Mouse (Mus musculus): ENCODE measurements around the gene Ntpcr.

Ntpcr gene

DNA sequence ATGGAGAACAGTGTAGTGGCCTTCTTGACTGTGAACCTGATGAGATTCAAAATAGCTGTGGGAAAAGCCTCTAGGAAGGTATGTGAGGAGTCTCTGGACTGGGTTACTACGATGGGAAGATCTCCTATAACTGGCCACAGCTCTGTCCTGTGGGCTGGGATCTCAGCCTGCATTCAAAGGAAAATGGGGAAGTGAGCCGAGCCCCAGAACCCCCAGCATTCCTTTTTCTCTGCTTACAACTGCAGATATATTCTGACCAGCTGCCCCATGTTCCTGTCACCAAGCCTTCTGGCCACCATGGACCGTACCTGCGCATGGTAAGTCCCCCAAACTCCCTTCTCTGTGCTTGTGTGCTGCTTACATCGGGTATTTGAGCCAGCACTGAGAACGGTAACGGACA, at the start of gene Ntpcr:
Gene Ntpcr (plus strand): TSS at position 218 of the 400 bp plus-strand sequence.
- DNase-seq = no peak

GRCm38 (mm10) chr8:125680851-125681408, 48.8 kb upstream of the Ntpcr start:
- no peak for DNase-seq

GRCm38 (mm10) chr8:125685216-125685760, 44.5 kb upstream of the Ntpcr start:
- no peak for DNase-seq

DNA sequence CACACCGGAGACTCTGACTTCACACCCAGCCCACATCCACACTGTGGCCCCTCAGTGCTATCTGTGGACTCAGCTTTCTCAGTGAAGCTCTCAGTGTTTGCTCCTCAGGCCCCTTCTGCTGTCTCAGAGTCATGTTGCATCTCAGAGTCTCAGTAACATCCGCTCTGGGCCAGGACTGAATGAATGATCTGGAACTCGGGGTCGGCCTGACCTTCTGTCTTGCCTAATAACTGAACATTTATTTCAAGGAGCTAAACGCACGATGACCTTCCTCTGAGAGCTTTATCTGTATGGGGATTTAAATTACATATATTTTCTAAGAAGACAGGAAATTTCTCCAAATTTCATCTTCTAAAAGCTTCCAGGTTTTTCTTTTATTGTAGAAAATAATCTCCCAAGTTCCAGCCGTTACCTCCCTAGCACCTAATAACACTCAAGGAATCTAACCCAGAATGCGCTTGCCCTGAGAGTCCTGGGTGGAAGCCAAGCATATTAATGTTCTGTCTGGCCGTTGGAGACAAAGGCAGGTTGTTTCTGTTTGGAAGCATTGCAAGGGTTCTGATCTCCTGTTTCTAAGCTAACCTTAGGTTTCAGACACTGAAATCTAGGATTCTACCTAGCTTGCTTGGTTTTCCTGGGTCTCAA, 43.4 kb upstream of the Ntpcr start:
- DNase-seq = peak; percentile 53 to 58

DNA sequence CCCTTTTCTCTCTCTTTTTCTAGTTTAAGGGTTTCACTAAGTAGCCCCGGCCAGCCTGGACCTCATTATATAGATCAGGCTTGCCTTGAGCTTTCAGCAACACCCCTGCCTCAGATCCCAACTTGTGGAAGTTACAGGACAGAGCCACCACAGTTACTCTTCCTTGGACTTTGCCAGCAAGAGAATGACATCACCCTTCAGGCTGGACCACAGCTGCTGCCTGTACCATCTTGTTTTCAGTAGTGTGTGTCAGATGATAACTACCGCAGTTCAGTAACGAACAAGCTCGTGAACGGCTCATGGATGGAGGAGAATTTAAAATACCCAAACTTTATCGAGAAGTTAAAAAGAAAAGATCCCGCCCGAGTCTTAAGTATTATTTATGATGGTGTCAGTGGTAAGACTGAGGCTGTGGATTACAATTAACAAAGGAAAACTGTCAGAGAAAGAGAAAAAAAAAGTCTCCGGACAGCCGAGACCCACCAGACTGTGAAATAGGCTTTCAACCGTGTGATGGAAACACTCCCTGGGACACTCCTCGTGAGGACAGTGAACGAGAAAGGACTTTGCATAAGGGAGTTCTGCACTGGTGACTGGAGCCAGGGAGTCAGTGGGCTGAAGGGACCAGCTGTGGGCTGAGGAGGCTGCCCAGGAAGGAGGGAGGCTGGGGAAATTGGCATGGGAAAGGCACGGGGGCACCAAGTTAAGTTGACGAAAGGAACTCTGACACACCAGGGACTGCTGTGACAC, 39.4 kb upstream of the Ntpcr start:
- no peak for DNase-seq

DNA sequence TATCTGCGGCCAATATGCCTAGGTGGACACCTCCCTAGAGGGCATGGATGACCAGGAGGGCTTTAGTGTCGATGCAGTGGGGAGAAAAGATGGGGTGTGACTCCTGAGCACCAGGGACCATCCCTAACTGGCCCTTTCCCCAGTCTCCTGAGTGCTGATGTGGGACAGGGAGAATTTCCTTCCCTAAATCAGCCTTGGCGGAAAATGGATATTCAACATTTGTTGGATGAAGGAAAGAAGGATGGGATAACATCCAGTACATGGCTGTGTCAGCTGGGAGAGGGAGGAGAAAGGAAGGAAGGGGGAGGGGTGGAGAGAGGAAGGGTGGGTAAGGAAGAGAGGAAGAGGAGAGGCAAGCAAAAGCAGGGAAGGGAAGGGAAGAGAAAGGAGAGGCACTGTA, 38.8 kb upstream of the Ntpcr start:
- DNase-seq = no peak

- no peak for DNase-seq
Measured at GRCm38 (mm10) chr8:125692447-125692846, 37.3 kb upstream of the Ntpcr start.

DNA sequence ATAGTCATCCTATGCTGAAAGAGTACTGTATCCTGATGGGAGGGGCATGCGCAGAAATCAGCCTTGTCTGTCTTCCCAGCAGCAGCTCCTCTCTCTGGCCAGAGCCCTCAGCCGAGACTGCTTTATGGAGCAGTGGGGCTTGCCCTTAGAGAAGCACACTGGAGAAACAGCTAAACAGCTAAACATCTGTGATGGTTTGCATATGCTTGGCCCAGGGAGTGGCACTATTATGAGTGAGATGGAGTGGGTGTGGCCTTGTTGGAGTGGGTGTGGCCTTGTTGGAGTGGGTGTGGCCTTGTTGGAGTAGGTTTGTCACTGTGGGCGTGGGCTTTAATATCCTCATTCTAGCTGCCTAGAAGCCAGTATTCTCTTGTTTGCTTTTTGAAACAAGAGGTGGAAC, 36.6 kb upstream of the Ntpcr start:
- DNase-seq = no peak

GRCm38 (mm10) chr8:125695951-125696350, 33.8 kb upstream of the Ntpcr start:
- DNase-seq = no peak

- DNase-seq = no peak
Measured at GRCm38 (mm10) chr8:125699391-125700025, 30.3 kb upstream of the Ntpcr start.

DNA sequence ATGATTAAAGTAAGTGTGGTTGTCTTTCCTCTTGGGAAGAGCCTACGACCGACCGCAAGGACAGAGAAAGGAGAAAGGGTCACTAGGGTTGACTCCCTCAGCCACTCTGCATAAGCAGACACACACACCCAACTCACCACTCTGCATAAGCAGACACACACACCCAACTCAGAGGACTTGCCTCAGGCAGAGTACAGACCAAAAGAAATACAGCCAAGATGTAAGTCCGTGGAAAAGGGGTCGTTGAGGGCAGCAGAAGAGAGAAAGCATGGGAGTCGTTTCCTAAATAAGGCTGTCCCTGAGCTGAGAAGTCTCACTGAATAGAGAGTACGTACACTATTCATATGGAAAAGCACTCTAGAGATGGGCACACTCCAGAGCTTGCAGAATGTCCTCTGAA, 29.4 kb upstream of the Ntpcr start:
- DNase-seq = no peak

GRCm38 (mm10) chr8:125702868-125703473, 26.8 kb upstream of the Ntpcr start:
- DNase-seq = no peak

DNA sequence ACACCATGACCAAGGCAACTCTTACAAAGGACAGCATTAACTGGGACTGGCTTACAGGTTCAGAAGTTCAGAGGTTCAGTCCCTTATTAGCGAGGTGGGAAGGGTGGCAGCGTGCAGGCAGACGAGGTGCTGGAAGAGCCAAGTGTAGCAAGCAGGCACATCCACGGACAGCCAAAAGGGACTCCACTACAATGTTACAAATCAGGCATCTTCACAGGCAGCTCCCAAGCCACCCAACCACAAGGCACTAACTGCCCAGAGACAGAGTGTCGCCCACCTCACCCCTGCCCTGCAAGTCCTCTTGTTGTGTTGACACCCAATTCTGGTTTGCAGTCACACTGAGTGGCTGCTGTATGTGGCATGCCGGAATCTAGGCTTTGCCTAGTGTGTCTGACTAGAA, 25.3 kb upstream of the Ntpcr start:
- no peak for DNase-seq

- DNase-seq = no peak
Measured at GRCm38 (mm10) chr8:125705816-125706215, 23.9 kb upstream of the Ntpcr start.

DNA sequence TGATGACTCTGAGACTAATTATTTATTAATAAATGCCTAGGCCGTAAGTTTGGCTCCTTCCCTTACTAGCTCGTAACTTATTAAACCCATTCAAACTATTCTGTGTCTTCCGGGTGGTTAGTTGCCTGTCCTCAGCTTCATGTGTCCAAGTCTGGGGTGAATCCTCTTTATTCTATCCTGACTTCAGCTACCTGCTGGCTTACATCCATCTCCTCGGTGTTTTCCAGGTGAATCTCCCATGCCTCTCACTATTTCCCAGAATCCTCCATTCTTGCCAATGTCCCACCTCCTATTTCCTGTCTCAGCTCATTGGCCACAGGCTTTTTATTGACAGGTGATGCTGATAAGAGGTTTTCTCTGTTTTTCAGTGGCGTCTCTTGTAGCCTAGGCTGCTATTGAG, 20.6 kb upstream of the Ntpcr start:
- DNase-seq = peak; percentile 33 to 53

DNA sequence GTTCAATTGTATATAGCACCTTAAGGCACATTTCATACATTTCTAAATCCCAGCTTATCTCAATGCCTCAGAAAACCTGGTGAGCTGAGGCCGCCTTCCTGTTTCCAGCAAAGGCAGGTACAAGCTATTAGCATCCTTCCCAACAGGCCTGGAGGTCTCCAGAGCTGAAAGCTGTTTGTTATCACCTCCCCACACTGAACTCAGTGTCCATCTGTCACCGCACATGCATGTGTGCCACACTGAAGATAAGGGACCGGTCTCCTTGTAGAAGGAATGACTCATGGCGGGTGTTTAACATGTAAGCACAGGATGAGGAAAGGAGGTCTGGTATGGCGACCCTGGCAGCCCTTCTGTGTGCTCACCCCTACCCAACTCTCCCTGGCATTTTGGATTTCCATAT, 18.2 kb upstream of the Ntpcr start:
- DNase-seq = no peak

- DNase-seq = no peak
Measured at GRCm38 (mm10) chr8:125716211-125716610, 13.6 kb upstream of the Ntpcr start.

- peak; percentile 39 to 52 for DNase-seq
Measured at GRCm38 (mm10) chr8:125716613-125717012, 13.2 kb upstream of the Ntpcr start.

- no peak for DNase-seq
Measured at GRCm38 (mm10) chr8:125718914-125719313, 10.8 kb upstream of the Ntpcr start.

DNA sequence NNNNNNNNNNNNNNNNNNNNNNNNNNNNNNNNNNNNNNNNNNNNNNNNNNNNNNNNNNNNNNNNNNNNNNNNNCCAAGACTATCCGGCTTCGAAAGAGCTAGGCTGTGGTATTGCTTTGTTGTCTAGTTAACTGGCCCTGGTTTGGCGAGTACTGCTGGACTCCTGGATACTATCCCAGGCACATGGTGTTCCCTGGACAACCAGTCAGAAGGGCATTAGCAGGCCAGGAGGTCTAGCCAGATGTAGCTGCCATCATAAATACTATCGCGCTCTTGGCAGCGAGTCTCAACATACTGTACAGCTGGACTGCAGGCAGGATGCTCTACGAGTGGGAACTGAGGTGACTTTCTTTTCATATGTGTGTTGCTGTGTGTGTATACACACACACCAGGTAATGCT, 7.1 kb upstream of the Ntpcr start:
- peak; percentile 20 to 65 for DNase-seq

- DNase-seq = peak in 1 of 2 experiments; percentile 11
Measured at GRCm38 (mm10) chr8:125723437-125723836, 6.3 kb upstream of the Ntpcr start.

DNA sequence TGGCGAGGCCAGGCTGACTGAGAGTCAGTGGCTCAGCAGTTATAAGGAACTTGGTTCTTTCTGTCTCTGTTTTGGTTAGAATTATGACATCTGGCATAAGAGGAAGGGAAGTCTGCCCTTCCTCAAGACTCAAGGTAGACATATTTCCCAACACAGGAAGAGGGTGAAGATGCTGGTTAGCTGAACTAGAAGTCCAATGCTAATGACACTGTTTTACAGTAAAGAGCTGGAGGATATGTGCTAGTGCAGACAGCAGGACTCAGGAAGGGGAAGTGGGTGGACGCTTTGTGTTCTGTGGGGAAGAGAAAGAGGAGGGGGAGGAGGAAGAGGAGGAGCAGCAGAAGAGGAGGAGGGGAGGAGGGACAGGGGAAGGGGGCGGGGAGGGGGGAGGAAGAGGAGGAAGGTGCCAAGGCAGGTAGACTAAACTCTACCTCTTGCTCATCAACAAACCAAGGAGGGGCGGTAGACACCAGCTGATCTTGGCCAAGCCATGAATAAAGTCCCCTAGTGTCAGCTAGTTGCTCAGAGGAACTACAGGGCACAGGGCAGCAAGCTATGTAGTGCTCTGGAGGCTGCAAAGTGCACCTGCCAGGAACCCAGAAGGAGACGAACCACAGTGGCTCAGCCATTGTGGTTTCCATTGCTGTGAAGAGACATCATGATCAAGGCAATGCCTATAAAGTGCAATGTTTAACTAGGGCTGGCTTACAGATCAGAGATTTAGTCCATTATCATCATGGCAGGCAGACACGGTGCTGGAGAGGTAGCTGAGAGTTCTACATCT, 4.5 kb upstream of the Ntpcr start:
- no peak for DNase-seq

Measured in kidney, adult 8-10 months (tissue).